Mouse (Mus musculus): ENCODE data around the gene Kcnj12.

- TF ChIP-seq CTCF (IDR thresholded peaks at IDR 0.05; ENCODE audit: extremely low read depth, insufficient read length, insufficient replicate concordance, low read depth, low read length) (no peak), POLR2A (IDR thresholded peaks at IDR 0.05; ENCODE audit: low read depth, low read length) (no peak)
Observed at GRCm38 (mm10) chr11:61025594-61025993, 3.2 kb downstream of the Kcnj12 start.

All from small intestine, adult 2 months (tissue).